ENCODE assay signal across 8 mouse cellular contexts in the genomic region with DNA sequence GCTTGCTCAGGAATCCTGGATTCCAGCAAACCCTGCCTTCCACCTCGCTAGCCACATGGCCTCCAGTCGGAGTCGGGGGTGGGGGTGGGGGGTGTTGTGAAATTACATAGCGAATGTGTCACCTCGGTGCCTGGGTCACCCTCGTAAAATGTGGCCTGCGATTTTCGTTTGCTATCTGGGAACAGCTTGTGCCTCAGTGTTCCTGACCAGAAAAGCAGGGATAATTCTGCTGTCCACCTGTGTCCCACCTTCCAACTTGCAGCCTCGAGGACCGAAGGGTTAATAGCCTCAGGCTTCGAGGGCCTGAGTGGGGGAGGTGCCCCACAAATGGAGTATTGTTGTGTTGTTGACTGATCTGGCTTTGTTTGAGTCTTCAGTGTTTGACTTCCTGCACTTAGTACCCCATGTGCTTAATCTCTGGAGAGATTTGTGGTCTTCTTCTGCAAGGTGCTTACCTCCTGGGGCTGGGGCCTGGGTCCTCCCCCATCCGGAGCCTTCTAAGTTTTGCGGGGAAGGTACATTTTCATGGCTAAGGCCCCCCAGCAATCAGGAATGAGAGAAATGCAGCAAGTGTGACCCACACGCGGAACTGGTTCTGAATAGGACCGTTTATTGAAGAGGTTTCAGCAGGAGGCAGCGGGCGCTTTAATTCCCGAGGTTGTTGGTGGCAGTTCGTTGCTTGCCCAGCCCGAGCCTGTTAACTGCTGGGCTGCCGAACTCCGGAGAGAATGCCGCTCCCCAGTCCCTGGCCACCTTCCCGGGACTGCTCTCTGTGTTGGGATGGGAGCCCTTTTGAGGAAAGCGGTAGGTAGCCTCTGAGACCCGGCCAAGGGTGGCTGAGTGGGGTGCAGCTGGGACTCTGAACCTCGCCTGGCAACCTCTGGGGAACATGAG. TPM values are rescaled to one million over a fixed set of nuclear protein-coding genes. Genes with fewer than 3 reads are reported as not detected.
DNase-seq lines count a peak whose midpoint lies in the region; ATAC-seq and TF ChIP-seq lines count a peak whose summit lies in the region.

No protein-coding gene starts in this region.

- DNase-seq in left cerebral cortex, adult 2 months (ENCODE audit: extremely low spot score in 1 of 2, low spot score in 2 of 2), result no peak
- no peak for DNase-seq in left cerebral cortex, adult 8-10 months (ENCODE audit: low spot score in 2 of 2)
- DNase-seq in adrenal gland, postnatal 25 days, result peak; percentile 38
- DNase-seq in kidney, adult 2 months, result peak; percentile 55
- DNase-seq in liver, embryonic 14.5 days (ENCODE audit: low read depth in 3 of 3, low spot score in 3 of 3), result no peak
- DNase-seq in stomach, postnatal 0 days (ENCODE audit: low spot score), result peak; percentile 70

- no peak for TF ChIP-seq POLR2A in kidney, adult 2 months (IDR thresholded peaks at IDR 0.05; ENCODE audit: low read depth, low read length)

- H3K27me3 ChIP-seq in forebrain, embryonic 13.5 days, result peaks cover 35% of the 10 kb centered on the region
- no peaks in the 10 kb centered on the region for H3K27me3 ChIP-seq in kidney, adult 2 months (replicated peaks; ENCODE audit: control insufficient read depth, insufficient read depth, low read length)
- no peaks in the 10 kb centered on the region for H3K27me3 ChIP-seq in liver, embryonic 14.5 days (ENCODE audit: control insufficient read depth, insufficient read depth, low read length)
- H3K27me3 ChIP-seq in stomach, postnatal 0 days (ENCODE audit: control insufficient read depth, insufficient read depth, low read length), result no peaks in the 10 kb centered on the region

- H3K9ac ChIP-seq in forebrain, embryonic 13.5 days, result peak overlapping the region; percentile 43
- H3K9ac ChIP-seq in liver, embryonic 14.5 days (replicated peaks), result no peak overlapping the region
- H3K9ac ChIP-seq in stomach, postnatal 0 days (ENCODE audit: low read length), result peak overlapping the region; percentile 55

- H3K4me1 ChIP-seq in forebrain, embryonic 13.5 days, result peaks cover 21% of the 10 kb centered on the region
- H3K4me1 ChIP-seq in kidney, adult 2 months (ENCODE audit: control insufficient read depth, insufficient read depth, low read length), result peaks cover 34% of the 10 kb centered on the region
- H3K4me1 ChIP-seq in liver, embryonic 14.5 days (replicated peaks; ENCODE audit: control insufficient read depth in 2 of 2, insufficient read depth in 2 of 2, low read length in 1 of 2), result peaks cover 0 to 12% of the 10 kb centered on the region in 2 experiments; a peak in 3 of 4 replicates
- H3K4me1 ChIP-seq in stomach, postnatal 0 days (replicated peaks; ENCODE audit: control insufficient read depth, insufficient read depth), result peaks cover 20% of the 10 kb centered on the region

- H3K9me3 ChIP-seq in forebrain, embryonic 13.5 days (replicated peaks), result no peaks in the 10 kb centered on the region
- H3K9me3 ChIP-seq in liver, embryonic 14.5 days (ENCODE audit: control insufficient read depth, low read length), result no peaks in the 10 kb centered on the region
- H3K9me3 ChIP-seq in stomach, postnatal 0 days (ENCODE audit: control insufficient read depth, low read length), result no peaks in the 10 kb centered on the region

- no peak for TF ChIP-seq EP300 in liver, embryonic 14.5 days (IDR thresholded peaks at IDR 0.05; ENCODE audit: low read depth)
- TF ChIP-seq EP300 in stomach, postnatal 0 days (optimal IDR thresholded peaks at IDR 0.05), result no peak

- H3K36me3 ChIP-seq in forebrain, embryonic 13.5 days (ENCODE audit: poor library complexity, severe bottlenecking), result no peaks in the 10 kb centered on the region
- H3K36me3 ChIP-seq in kidney, adult 2 months (ENCODE audit: control insufficient read depth, insufficient read depth, low read length), result no peaks in the 10 kb centered on the region
- no peaks in the 10 kb centered on the region for H3K36me3 ChIP-seq in liver, embryonic 14.5 days (replicated peaks; ENCODE audit: control insufficient read depth, insufficient read depth, low read depth)
- no peaks in the 10 kb centered on the region for H3K36me3 ChIP-seq in stomach, postnatal 0 days (ENCODE audit: control insufficient read depth, insufficient read depth, low read length)

- H3K4me2 ChIP-seq in forebrain, embryonic 13.5 days, result peak overlapping the region; percentile 46
- H3K4me2 ChIP-seq in liver, embryonic 14.5 days (ENCODE audit: low read depth), result peak overlapping the region; percentile 32; the same call in 1 of the 2 replicates
- H3K4me2 ChIP-seq in stomach, postnatal 0 days (replicated peaks; ENCODE audit: low read depth), result peak overlapping the region; percentile 49

- intact Hi-C loops in left cerebral cortex, adult 2 months (cut with DNase I), result loop anchor here (1.0 to 2.0 kb wide), 3 partner anchors 48 to 176 kb away; partner anchors contain the start of gene Zbtb1

- peak overlapping the region; percentile 36 for H3K4me3 ChIP-seq in left cerebral cortex, adult 2 months
- H3K4me3 ChIP-seq in forebrain, embryonic 13.5 days, result peak overlapping the region; percentile 10; the same call in 1 of the 2 replicates
- H3K4me3 ChIP-seq in kidney, adult 2 months (ENCODE audit: insufficient read depth, low read depth, low read length), result peak overlapping the region; percentile 24; the same call in 1 of the 2 replicates
- H3K4me3 ChIP-seq in liver, embryonic 14.5 days (ENCODE audit: insufficient read depth in 1 of 2, low read depth in 2 of 2, low read length in 2 of 2), result no peak overlapping the region
- H3K4me3 ChIP-seq in stomach, postnatal 0 days (ENCODE audit: low read depth, low read length), result peak overlapping the region; percentile 23

- ATAC-seq in forebrain, embryonic 13.5 days, result peak; percentile 61
- no peak for ATAC-seq in liver, embryonic 14.5 days (ENCODE audit: insufficient read depth)
- peak; percentile 14; the same call in 1 of the 2 replicates for ATAC-seq in stomach, postnatal 0 days (ENCODE audit: low FRiP score, low TSS enrichment)
- no peak for ATAC-seq in megakaryocyte-erythroid progenitor cell, adult 5-6 weeks (replicated peaks; ENCODE audit: low FRiP score, low TSS enrichment, poor library complexity, severe bottlenecking)

- 6% methylated on average over 28 of the region's 28 CpGs for WGBS in forebrain, embryonic 13.5 days
- 24% methylated on average over 28 of the region's 28 CpGs for WGBS in kidney, adult 2 months
- 26% methylated on average over 28 of the region's 28 CpGs for WGBS in liver, embryonic 14.5 days (ENCODE audit: insufficient replicate concordance)
- 17% methylated on average over 28 of the region's 28 CpGs for WGBS in stomach, postnatal 0 days

- H3K27ac ChIP-seq in left cerebral cortex, adult 2 months, result peak overlapping the region; percentile 88
- H3K27ac ChIP-seq in forebrain, embryonic 13.5 days, result no peak overlapping the region
- peak overlapping the region; percentile 57 for H3K27ac ChIP-seq in kidney, adult 2 months (ENCODE audit: insufficient read depth, low read depth, low read length)
- H3K27ac ChIP-seq in liver, embryonic 14.5 days, result no peak overlapping the region
- peak overlapping the region; percentile 87 for H3K27ac ChIP-seq in stomach, postnatal 0 days (replicated peaks)

- TF ChIP-seq CTCF in left cerebral cortex, adult 2 months (IDR thresholded peaks at IDR 0.05), result no peak
- no peak for TF ChIP-seq CTCF in kidney, adult 2 months (conservative IDR thresholded peaks at IDR 0.05; ENCODE audit: insufficient read depth, insufficient read length, low read depth, low read length)
- TF ChIP-seq CTCF in liver, embryonic 14.5 days (IDR thresholded peaks at IDR 0.05; ENCODE audit: low read depth), result no peak
- TF ChIP-seq CTCF in stomach, postnatal 0 days (IDR thresholded peaks at IDR 0.05; ENCODE audit: low read depth), result no peak

RNA-seq across cellular contexts. Expression of gene Plekhg3, which starts 15.9 kb away (rescaled TPM):
- total RNA-seq in left cerebral cortex, adult 2 months (2021), result 10 to 100 TPM; 15.0 to 15.2 TPM
- 10 to 100 TPM; 16.2 to 20.2 (median 19.1) TPM for total RNA-seq in left cerebral cortex, adult 8-10 months (2022)
- 12.2 and 14.7 TPM in 2 replicates for total RNA-seq in adrenal gland, postnatal 25 days (2021)
- 0.63 and 0.97 TPM in 2 replicates for polyA plus RNA-seq in forebrain, embryonic 13.5 days (2015; fragmentation: Nextera tagmentation; extraction: Ambion mirVana)
- 57.9 and 67.6 TPM in 2 replicates for polyA plus RNA-seq in kidney, adult 2 months (2012; rRNA removed)
- polyA plus RNA-seq in liver, embryonic 14.5 days (2012; rRNA removed), result 4.1 and 5.0 TPM in 2 replicates
- polyA plus RNA-seq in liver, embryonic 14.5 days (2014; fragmentation: Nextera tagmentation; extraction: Ambion mirVana), result 1.4 and 2.3 TPM in 2 replicates
- polyA plus RNA-seq in stomach, postnatal 0 days (2015; fragmentation: Nextera tagmentation; extraction: Ambion mirVana), result 5.7 and 6.4 TPM in 2 replicates
- 2.4 and 3.9 TPM in 2 replicates for total RNA-seq in megakaryocyte-erythroid progenitor cell, adult 5-6 weeks (2014; fragmentation: Nextera tagmentation)
- 0.38 and 0.42 TPM in 2 replicates for total RNA-seq in megakaryocyte-erythroid progenitor cell, adult 5-6 weeks (2017)

Comparison
In these comparisons a context has a peak if more than half of its experiments do, and no peak if none do; other contexts are left out.
1. DNase-seq: peak in adrenal gland, postnatal 25 days (single experiment), kidney, adult 2 months (single experiment) and stomach, postnatal 0 days (single experiment); none in left cerebral cortex, adult 2 months (0 of 2), left cerebral cortex, adult 8-10 months (0 of 2) and liver, embryonic 14.5 days (0 of 3).
2. H3K27ac ChIP-seq: peak in left cerebral cortex, adult 2 months (single experiment), kidney, adult 2 months (single experiment) and stomach, postnatal 0 days (single experiment); none in forebrain, embryonic 13.5 days (single experiment) and liver, embryonic 14.5 days (single experiment).
3. H3K4me3 ChIP-seq: peak in left cerebral cortex, adult 2 months (single experiment), forebrain, embryonic 13.5 days (single experiment), kidney, adult 2 months (single experiment) and stomach, postnatal 0 days (single experiment); none in liver, embryonic 14.5 days (0 of 2).
4. ATAC-seq: peak in forebrain, embryonic 13.5 days (single experiment) and stomach, postnatal 0 days (single experiment); none in liver, embryonic 14.5 days (single experiment) and megakaryocyte-erythroid progenitor cell, adult 5-6 weeks (single experiment).
5. Peak in every context shown above with its lines, with median percentiles within 50 percentile points of each other: H3K4me2 ChIP-seq.